In genomic region chr11:120255038-120255437, GRCm38 (mm10) we compare ENCODE assay signal across 9 mouse cellular contexts. TPM values are rescaled to one million over a fixed set of nuclear protein-coding genes. Genes with fewer than 3 reads are reported as not detected.
DNase-seq lines count a peak whose midpoint lies in the region; ATAC-seq and TF ChIP-seq lines count a peak whose summit lies in the region.
"Had no signal": no experiment of that assay in that cellular context is flagged by ENCODE, and none has a peak within 500 bp of the region (broad histone marks: within the 10 kb centered on the region; RNA-seq: fewer than 3 reads in every experiment).

No protein-coding gene starts in this region.

- H3K9ac ChIP-seq in neural tube, embryonic 13.5 days = no peak overlapping the region
- H3K9ac ChIP-seq in lung, embryonic 15.5 days = no peak overlapping the region
- no peak overlapping the region for H3K9ac ChIP-seq in stomach, postnatal 0 days (ENCODE audit: low read length)
- H3K9ac ChIP-seq: stomach, embryonic 15.5 days had no signal

- no peak for TF ChIP-seq EP300 in stomach, postnatal 0 days (optimal IDR thresholded peaks at IDR 0.05)

- no peak for DNase-seq in neural tube, embryonic 10.5 days (ENCODE audit: extremely low spot score, low spot score)
- DNase-seq in embryonic facial prominence, embryonic 10.5 days (ENCODE audit: low spot score) = no peak
- peak; percentile 92 to 93 for DNase-seq in heart, adult 9 months (ENCODE audit: low spot score in 2 of 2)
- DNase-seq in kidney, adult 9 months = peak; percentile 96
- peak; percentile 71 for DNase-seq in stomach, postnatal 0 days (ENCODE audit: low spot score)
- no peak for DNase-seq in T-cell, adult 2 months (ENCODE audit: low spot score)

- no peaks in the 10 kb centered on the region for H3K36me3 ChIP-seq in neural tube, embryonic 13.5 days
- peaks cover 75% of the 10 kb centered on the region for H3K36me3 ChIP-seq in embryonic facial prominence, embryonic 10.5 days (replicated peaks)
- H3K36me3 ChIP-seq in lung, embryonic 15.5 days = no peaks in the 10 kb centered on the region
- H3K36me3 ChIP-seq in stomach, postnatal 0 days (ENCODE audit: control insufficient read depth, insufficient read depth, low read length) = no peaks in the 10 kb centered on the region
- H3K36me3 ChIP-seq: stomach, embryonic 15.5 days had no signal

- TF ChIP-seq CTCF in stomach, postnatal 0 days (IDR thresholded peaks at IDR 0.05; ENCODE audit: low read depth) = no peak

- no peak for ATAC-seq in neural tube, embryonic 13.5 days (ENCODE audit: low read depth)
- ATAC-seq in lung, embryonic 15.5 days (ENCODE audit: borderline replicate concordance, extremely low read depth, low FRiP score, low TSS enrichment) = peak; percentile 58
- peak; percentile 29; the same call in 1 of the 2 replicates for ATAC-seq in stomach, postnatal 0 days (ENCODE audit: low FRiP score, low TSS enrichment)

- no peak overlapping the region for H3K4me2 ChIP-seq in neural tube, embryonic 13.5 days
- H3K4me2 ChIP-seq in lung, embryonic 15.5 days = peak overlapping the region; percentile 33; the same call in 1 of the 2 replicates
- no peak overlapping the region for H3K4me2 ChIP-seq in stomach, postnatal 0 days (replicated peaks; ENCODE audit: low read depth)
- H3K4me2 ChIP-seq: stomach, embryonic 15.5 days had no signal

- no peaks in the 10 kb centered on the region for H3K9me3 ChIP-seq in neural tube, embryonic 13.5 days
- no peaks in the 10 kb centered on the region for H3K9me3 ChIP-seq in embryonic facial prominence, embryonic 10.5 days
- H3K9me3 ChIP-seq in lung, embryonic 15.5 days = no peaks in the 10 kb centered on the region
- H3K9me3 ChIP-seq in stomach, postnatal 0 days (ENCODE audit: control insufficient read depth, low read length) = no peaks in the 10 kb centered on the region
- H3K9me3 ChIP-seq: stomach, embryonic 15.5 days had no signal

- peaks cover 100% of the 10 kb centered on the region for H3K4me1 ChIP-seq in neural tube, embryonic 13.5 days (replicated peaks)
- H3K4me1 ChIP-seq in embryonic facial prominence, embryonic 10.5 days = peaks cover 100% of the 10 kb centered on the region
- H3K4me1 ChIP-seq in lung, embryonic 15.5 days = peaks cover 93% of the 10 kb centered on the region
- peaks cover 23% of the 10 kb centered on the region for H3K4me1 ChIP-seq in stomach, postnatal 0 days (replicated peaks; ENCODE audit: control insufficient read depth, insufficient read depth)

- H3K4me3 ChIP-seq in neural tube, embryonic 13.5 days = no peak overlapping the region
- 0 out of 2 replicates have a peak overlapping the region, but pooled peaks have one; percentile 21 for H3K4me3 ChIP-seq in embryonic facial prominence, embryonic 10.5 days
- H3K4me3 ChIP-seq in lung, embryonic 15.5 days = no peak overlapping the region
- H3K4me3 ChIP-seq in stomach, postnatal 0 days (ENCODE audit: low read depth, low read length) = no peak overlapping the region
- H3K4me3 ChIP-seq: stomach, embryonic 15.5 days had no signal

- WGBS in neural tube, embryonic 13.5 days = 60% methylated on average over 6 of the region's 6 CpGs
- 87% methylated on average over 6 of the region's 6 CpGs for WGBS in embryonic facial prominence, embryonic 10.5 days
- WGBS in lung, embryonic 15.5 days = 25% methylated on average over 6 of the region's 6 CpGs
- 28% methylated on average over 6 of the region's 6 CpGs for WGBS in stomach, postnatal 0 days

- peaks cover 3% of the 10 kb centered on the region for H3K27me3 ChIP-seq in neural tube, embryonic 13.5 days
- H3K27me3 ChIP-seq in embryonic facial prominence, embryonic 10.5 days (replicated peaks; ENCODE audit: low read depth, poor library complexity, severe bottlenecking) = no peaks in the 10 kb centered on the region
- H3K27me3 ChIP-seq in lung, embryonic 15.5 days = no peaks in the 10 kb centered on the region
- no peaks in the 10 kb centered on the region for H3K27me3 ChIP-seq in stomach, postnatal 0 days (ENCODE audit: control insufficient read depth, insufficient read depth, low read length)
- H3K27me3 ChIP-seq: stomach, embryonic 15.5 days had no signal

- H3K27ac ChIP-seq in neural tube, embryonic 13.5 days (replicated peaks) = 0 out of 2 replicates have a peak overlapping the region, but pooled peaks have one; percentile 3
- H3K27ac ChIP-seq in embryonic facial prominence, embryonic 10.5 days (replicated peaks) = peak overlapping the region; percentile 61
- peak overlapping the region; percentile 94 for H3K27ac ChIP-seq in lung, embryonic 15.5 days
- no peak overlapping the region for H3K27ac ChIP-seq in stomach, postnatal 0 days (replicated peaks)
- H3K27ac ChIP-seq: stomach, embryonic 15.5 days had no signal

RNA-seq across cellular contexts. Expression of gene Bahcc1, which starts 22.3 kb away (rescaled TPM):
- 13.6 and 15.3 TPM in 2 replicates for polyA plus RNA-seq in neural tube, embryonic 13.5 days (2015; fragmentation: Nextera tagmentation; extraction: Ambion mirVana)
- polyA plus RNA-seq in embryonic facial prominence, embryonic 10.5 days (2016; fragmentation: Nextera tagmentation; extraction: Ambion mirVana) = 18.0 and 18.4 TPM in 2 replicates
- 8.7 and 9.2 TPM in 2 replicates for polyA plus RNA-seq in lung, embryonic 15.5 days (2015; fragmentation: Nextera tagmentation; extraction: Ambion mirVana)
- polyA plus RNA-seq in stomach, postnatal 0 days (2015; fragmentation: Nextera tagmentation; extraction: Ambion mirVana) = 2.7 and 2.9 TPM in 2 replicates

Comparison
In these comparisons a context has a peak if more than half of its experiments do, and no peak if none do; other contexts are left out.
1. DNase-seq: peak in heart, adult 9 months (2 of 2), kidney, adult 9 months (single experiment) and stomach, postnatal 0 days (single experiment); none in neural tube, embryonic 10.5 days (single experiment), embryonic facial prominence, embryonic 10.5 days (single experiment) and T-cell, adult 2 months (single experiment).